Mouse (Mus musculus): ENCODE results near the gene Tmigd3.

DNA sequence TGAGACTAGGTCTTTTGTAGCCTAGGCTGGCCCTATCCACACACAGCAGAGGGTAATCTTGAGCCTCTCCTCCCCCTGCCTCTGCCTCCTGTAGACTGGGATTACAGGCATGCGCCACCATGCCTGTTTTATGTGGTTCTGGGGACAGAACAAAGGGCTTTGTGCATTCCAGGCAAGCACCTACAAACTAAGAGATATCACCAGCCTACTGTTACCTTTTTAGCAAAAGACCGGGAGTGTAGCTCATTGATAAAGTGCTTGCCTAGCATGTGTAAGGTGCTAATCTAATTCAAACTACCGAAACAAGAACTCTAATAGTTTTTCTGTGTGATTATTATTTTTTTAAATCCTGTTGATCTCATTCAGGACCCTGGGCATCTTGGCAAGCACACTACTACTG, 33.8 kb upstream of the Tmigd3 start:
- TF ChIP-seq CTCF (IDR thresholded peaks at IDR 0.05; ENCODE audit: low read depth, low read length) (no peak), POLR2AphosphoS5 (IDR thresholded peaks at IDR 0.05; ENCODE audit: insufficient replicate concordance, low read depth, low read length) (no peak), TAL1 (conservative IDR thresholded peaks at IDR 0.05; ENCODE audit: low read depth, low read length) (no peak), GATA1 (IDR thresholded peaks at IDR 0.05; ENCODE audit: borderline replicate concordance, low read length) (no peak)

Data from G1E (cell line).